Mouse (Mus musculus) stomach, embryonic 14.5 days (tissue): ENCODE results near the gene Bzw1. TPM values are rescaled to one million over a fixed set of nuclear protein-coding genes. Genes with fewer than 3 reads are reported as not detected.

Experiments used
- polyA plus RNA-seq: library from polyadenylated mRNA; unstranded; fragments of >200 nt; fragmentation: Nextera tagmentation; extraction: Ambion mirVana; gene quantifications from 2 replicates; pipeline ENCODE4 v1.2.1, GENCODE M21; 2014

Bzw1 gene
- polyA plus RNA-seq, 1 experiment from 2014 or later, result 362 TPM

Other genes with a start within 250 kb of the Bzw1 start
- 0.30 and 0.64 TPM in 2 replicates for gene Aox4, start 182.5 kb upstream of the Bzw1 start, polyA plus RNA-seq
- gene Aox2, start 114.6 kb upstream of the Bzw1 start, polyA plus RNA-seq, result 0.10 TPM in 2 replicates
- 245 and 254 TPM in 2 replicates for gene Clk1, start 31.2 kb downstream of the Bzw1 start, polyA plus RNA-seq
- gene Nif3l1, start 52.3 kb downstream of the Bzw1 start, polyA plus RNA-seq, result 46.1 and 46.2 TPM in 2 replicates
- 54.5 and 58.5 TPM in 2 replicates for gene Ppil3, start 52.6 kb downstream of the Bzw1 start, polyA plus RNA-seq
- 26.8 and 29.2 TPM in 2 replicates for gene Orc2, start 112.2 kb downstream of the Bzw1 start, polyA plus RNA-seq
- 9.5 and 9.7 TPM in 2 replicates for gene Fam126b, start 193.4 kb downstream of the Bzw1 start, polyA plus RNA-seq
- 188 and 191 TPM in 2 replicates for gene Ndufb3, start 193.5 kb downstream of the Bzw1 start, polyA plus RNA-seq